Mouse (Mus musculus): Measurements from ENCODE around the gene Trim12c. TPM values are rescaled to one million over a fixed set of nuclear protein-coding genes. Genes with fewer than 3 reads are reported as not detected.

Trim12c gene
- polyA plus RNA-seq (2014; fragmentation: Illumina TruSeq; extraction: RNeasy Lipid Tissue Mini Kit (QIAGEN cat#74804); ENCODE audit: low read depth, low replicate concordance): 13.9 TPM

DNA sequence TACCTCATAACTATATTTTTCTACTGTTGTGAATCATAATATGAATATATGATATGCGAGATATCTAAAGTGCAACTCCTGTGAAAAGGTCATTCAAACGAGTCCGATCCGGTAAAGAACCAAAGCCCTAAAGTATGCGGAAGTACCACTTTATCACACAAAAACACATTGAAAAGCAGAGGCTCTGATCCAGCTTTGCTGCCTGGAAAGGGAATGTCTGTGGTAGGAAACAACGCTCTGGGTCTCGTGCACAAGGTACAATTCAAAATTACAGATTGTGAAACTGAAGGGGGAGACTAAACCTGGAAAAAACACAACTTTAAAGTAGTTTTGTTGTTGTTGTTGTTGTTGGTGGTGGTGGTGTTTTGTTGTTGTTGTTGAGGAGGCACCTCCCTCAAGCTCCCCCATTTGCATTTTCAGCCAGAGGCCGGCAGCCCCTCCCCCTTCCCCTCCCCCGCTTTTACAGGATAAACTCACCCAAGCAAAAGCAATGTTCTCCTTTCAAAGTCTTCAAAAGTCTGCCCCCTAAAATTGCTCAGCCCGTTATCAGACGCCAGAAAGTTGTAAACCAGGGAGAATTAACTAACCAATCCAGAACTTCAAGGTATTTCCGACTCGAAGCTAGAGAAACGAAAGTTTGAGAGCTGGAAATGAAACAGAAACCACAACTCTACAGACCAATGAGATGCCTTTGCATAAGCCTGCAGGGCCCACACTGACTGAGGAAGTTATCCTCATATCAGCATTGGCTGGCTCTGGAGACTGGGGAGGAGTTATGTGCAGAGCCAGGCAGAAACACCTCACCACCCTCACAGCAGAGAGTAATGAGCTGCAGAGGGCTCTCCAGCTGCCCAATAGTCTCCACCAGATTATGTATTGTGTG, at the start of gene Trim12c:
Gene Trim12c (minus strand): TSS at position 646 of the 883 bp plus-strand sequence.

DNA sequence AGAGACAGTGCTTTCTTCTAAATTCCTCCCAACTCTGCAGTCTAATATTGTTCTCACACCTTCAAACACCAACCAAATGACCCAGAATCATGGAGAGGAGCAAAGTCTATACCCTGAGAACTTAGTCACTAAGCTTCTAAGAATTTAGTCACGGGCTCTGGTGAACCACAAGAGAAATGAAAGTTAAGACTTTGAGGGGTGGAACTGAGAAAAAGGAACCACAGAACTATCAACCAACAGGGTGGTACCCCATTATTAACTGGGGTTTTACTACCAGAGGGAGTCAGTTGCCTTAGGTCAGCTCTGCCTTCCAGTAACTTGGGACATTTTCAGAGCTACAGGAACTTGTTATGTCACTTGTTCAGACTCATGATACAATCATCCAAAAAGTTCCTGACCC, 47.5 kb upstream of the Trim12c start, which contains the start of gene Trim30c:
Gene Trim30c (minus strand): TSS at position 140 of the 400 bp plus-strand sequence.

GRCm38 (mm10) chr7:104369736-104370414, 16.7 kb upstream of the Trim12c start, which contains the start of gene Trim30b:
TSS of gene Trim30b (minus strand) at chr7:104369884.

GRCm38 (mm10) chr7:104329171-104329570, 24.0 kb downstream of the Trim12c start, which contains the start of gene Trim34b:
TSS of gene Trim34b (plus strand) at chr7:104329471.

GRCm38 (mm10) chr7:104315369-104316080, 37.6 kb downstream of the Trim12c start, which contains the start of gene Trim12a:
TSS of gene Trim12a (minus strand) at chr7:104315466.

Other genes with a start within 250 kb of the Trim12c start
- not detected for gene Olfr646, start 248.5 kb downstream of the Trim12c start, polyA plus RNA-seq (2014; fragmentation: Illumina TruSeq; extraction: RNeasy Lipid Tissue Mini Kit (QIAGEN cat#74804); ENCODE audit: low read depth, low replicate concordance)
- not detected for gene Ubqln5, start 223.5 kb downstream of the Trim12c start, polyA plus RNA-seq (2014; fragmentation: Illumina TruSeq; extraction: RNeasy Lipid Tissue Mini Kit (QIAGEN cat#74804); ENCODE audit: low read depth, low replicate concordance)
- not detected for gene Olfr643, start 216.0 kb downstream of the Trim12c start, polyA plus RNA-seq (2014; fragmentation: Illumina TruSeq; extraction: RNeasy Lipid Tissue Mini Kit (QIAGEN cat#74804); ENCODE audit: low read depth, low replicate concordance)
- gene Ubqln3, start 210.1 kb downstream of the Trim12c start, polyA plus RNA-seq (2014; fragmentation: Illumina TruSeq; extraction: RNeasy Lipid Tissue Mini Kit (QIAGEN cat#74804); ENCODE audit: low read depth, low replicate concordance): not detected
- gene Ubqlnl, start 202.8 kb downstream of the Trim12c start, polyA plus RNA-seq (2014; fragmentation: Illumina TruSeq; extraction: RNeasy Lipid Tissue Mini Kit (QIAGEN cat#74804); ENCODE audit: low read depth, low replicate concordance): not detected
- gene Olfm5, start 188.5 kb downstream of the Trim12c start, polyA plus RNA-seq (2014; fragmentation: Illumina TruSeq; extraction: RNeasy Lipid Tissue Mini Kit (QIAGEN cat#74804); ENCODE audit: low read depth, low replicate concordance): not detected
- not detected for gene Olfr648, start 170.0 kb downstream of the Trim12c start, polyA plus RNA-seq (2014; fragmentation: Illumina TruSeq; extraction: RNeasy Lipid Tissue Mini Kit (QIAGEN cat#74804); ENCODE audit: low read depth, low replicate concordance)
- gene Olfr649, start 157.4 kb downstream of the Trim12c start, polyA plus RNA-seq (2014; fragmentation: Illumina TruSeq; extraction: RNeasy Lipid Tissue Mini Kit (QIAGEN cat#74804); ENCODE audit: low read depth, low replicate concordance): not detected
- gene Trim6, start 134.6 kb downstream of the Trim12c start, polyA plus RNA-seq (2014; fragmentation: Illumina TruSeq; extraction: RNeasy Lipid Tissue Mini Kit (QIAGEN cat#74804); ENCODE audit: low read depth, low replicate concordance): 0.77 TPM
- 14.5 TPM for gene Trim34a, start 108.9 kb downstream of the Trim12c start, polyA plus RNA-seq (2014; fragmentation: Illumina TruSeq; extraction: RNeasy Lipid Tissue Mini Kit (QIAGEN cat#74804); ENCODE audit: low read depth, low replicate concordance)
- gene Trim5, start 65.3 kb downstream of the Trim12c start, polyA plus RNA-seq (2014; fragmentation: Illumina TruSeq; extraction: RNeasy Lipid Tissue Mini Kit (QIAGEN cat#74804); ENCODE audit: low read depth, low replicate concordance): 2.3 TPM
- 17.3 TPM for gene Trim12a, start 37.9 kb downstream of the Trim12c start, polyA plus RNA-seq (2014; fragmentation: Illumina TruSeq; extraction: RNeasy Lipid Tissue Mini Kit (QIAGEN cat#74804); ENCODE audit: low read depth, low replicate concordance)
- 0.32 TPM for gene Trim34b, start 23.9 kb downstream of the Trim12c start, polyA plus RNA-seq (2014; fragmentation: Illumina TruSeq; extraction: RNeasy Lipid Tissue Mini Kit (QIAGEN cat#74804); ENCODE audit: low read depth, low replicate concordance)
- 0.12 TPM for gene Trim30b, start 16.5 kb upstream of the Trim12c start, polyA plus RNA-seq (2014; fragmentation: Illumina TruSeq; extraction: RNeasy Lipid Tissue Mini Kit (QIAGEN cat#74804); ENCODE audit: low read depth, low replicate concordance)
- not detected for gene Trim30c, start 47.5 kb upstream of the Trim12c start, polyA plus RNA-seq (2014; fragmentation: Illumina TruSeq; extraction: RNeasy Lipid Tissue Mini Kit (QIAGEN cat#74804); ENCODE audit: low read depth, low replicate concordance)
- gene Trim30a, start 111.8 kb upstream of the Trim12c start, polyA plus RNA-seq (2014; fragmentation: Illumina TruSeq; extraction: RNeasy Lipid Tissue Mini Kit (QIAGEN cat#74804); ENCODE audit: low read depth, low replicate concordance): 12.9 TPM
- 5.3 TPM for gene Trim30d, start 154.5 kb upstream of the Trim12c start, polyA plus RNA-seq (2014; fragmentation: Illumina TruSeq; extraction: RNeasy Lipid Tissue Mini Kit (QIAGEN cat#74804); ENCODE audit: low read depth, low replicate concordance)
- gene Olfr651, start 196.8 kb upstream of the Trim12c start, polyA plus RNA-seq (2014; fragmentation: Illumina TruSeq; extraction: RNeasy Lipid Tissue Mini Kit (QIAGEN cat#74804); ENCODE audit: low read depth, low replicate concordance): not detected
- not detected for gene Olfr652, start 207.5 kb upstream of the Trim12c start, polyA plus RNA-seq (2014; fragmentation: Illumina TruSeq; extraction: RNeasy Lipid Tissue Mini Kit (QIAGEN cat#74804); ENCODE audit: low read depth, low replicate concordance)
- gene Olfr653, start 224.0 kb upstream of the Trim12c start, polyA plus RNA-seq (2014; fragmentation: Illumina TruSeq; extraction: RNeasy Lipid Tissue Mini Kit (QIAGEN cat#74804); ENCODE audit: low read depth, low replicate concordance): not detected
- not detected for gene Olfr654, start 233.7 kb upstream of the Trim12c start, polyA plus RNA-seq (2014; fragmentation: Illumina TruSeq; extraction: RNeasy Lipid Tissue Mini Kit (QIAGEN cat#74804); ENCODE audit: low read depth, low replicate concordance)
- gene Olfr655, start 248.4 kb upstream of the Trim12c start, polyA plus RNA-seq (2014; fragmentation: Illumina TruSeq; extraction: RNeasy Lipid Tissue Mini Kit (QIAGEN cat#74804); ENCODE audit: low read depth, low replicate concordance): not detected